Mouse (Mus musculus) heart, adult 8-10 months (tissue): ENCODE measurements around the gene Fer1l5. TPM values are rescaled to one million over a fixed set of nuclear protein-coding genes. Genes with fewer than 3 reads are reported as not detected.

Source experiments
- DNase-seq: peaks from one replicate; pipeline ENCODE4 v3.0.0; 2022; ENCODE audit warnings: low spot score
- total RNA-seq, 4 experiments: library from RNA; stranded (reverse); gene quantifications; 2 replicates each; pipeline ENCODE4 v1.2.4; 2022

Gene Fer1l5
- not detected for total RNA-seq

DNA sequence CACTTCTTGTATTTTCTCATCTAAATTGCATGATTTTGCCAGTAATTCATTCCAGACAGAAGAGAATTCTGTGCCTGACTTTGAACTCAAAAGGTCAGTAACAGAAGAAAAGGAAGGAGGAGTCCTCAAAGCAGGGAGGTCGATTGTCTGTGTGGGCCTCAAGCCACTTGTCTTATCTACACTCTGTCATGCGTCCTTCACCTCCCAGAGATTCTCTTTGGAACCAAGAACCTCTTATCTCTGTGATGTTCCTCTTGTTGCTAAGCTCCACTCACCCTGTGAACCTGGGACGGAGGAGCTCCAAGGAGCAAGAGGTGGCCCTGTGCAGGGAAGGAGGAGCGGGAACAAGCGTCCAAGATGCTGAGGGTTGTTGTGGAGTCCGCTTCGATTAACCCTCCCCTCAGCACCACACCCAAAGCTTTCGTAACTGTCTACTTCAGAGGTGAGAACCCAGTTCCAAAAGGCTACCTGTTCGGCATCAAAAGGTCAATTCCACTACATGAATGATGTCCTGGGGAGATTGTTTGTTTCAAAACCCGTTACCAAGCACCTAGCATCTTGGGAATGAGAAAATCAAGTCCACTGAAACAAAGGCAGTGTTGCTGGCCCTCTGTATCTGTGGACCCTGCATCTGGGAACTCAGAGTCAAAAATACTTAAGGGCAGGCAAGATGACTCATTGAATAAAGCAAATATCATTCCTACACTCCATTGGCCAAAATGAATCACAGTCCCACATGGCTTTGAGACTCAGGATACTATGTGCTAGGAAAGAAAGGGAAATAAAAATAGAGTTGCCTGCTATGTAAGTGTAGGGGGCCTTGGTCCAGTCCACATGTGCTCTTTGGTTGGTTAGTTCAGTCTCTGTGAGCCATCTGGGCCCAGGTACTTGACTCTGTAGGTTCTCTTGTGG is at the start of gene Fer1l5:
Fer1l5 (plus strand) TSS at position 358 of the 912 bp plus-strand sequence.
- no peak for DNase-seq

DNA sequence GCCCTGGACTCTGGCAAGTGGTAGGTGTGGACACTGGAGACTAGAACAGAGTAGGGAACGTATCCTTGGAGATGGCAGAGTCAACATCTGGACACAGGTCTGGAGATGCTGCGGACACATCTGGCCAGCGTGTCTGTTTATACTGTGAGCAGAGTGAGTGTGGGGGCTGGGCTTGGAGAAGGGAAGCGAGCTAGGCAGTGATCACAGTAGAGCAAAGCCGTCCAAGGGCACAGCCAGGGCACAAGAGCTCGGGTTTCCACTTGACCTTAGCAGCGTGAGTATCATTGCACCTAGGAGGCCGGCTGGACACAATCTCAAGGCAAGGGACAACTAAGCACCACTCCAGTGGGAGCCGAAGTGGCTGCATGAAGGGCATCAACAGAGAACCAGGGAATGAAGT is 49.0 kb upstream of the Fer1l5 start:
- DNase-seq: no peak

DNA sequence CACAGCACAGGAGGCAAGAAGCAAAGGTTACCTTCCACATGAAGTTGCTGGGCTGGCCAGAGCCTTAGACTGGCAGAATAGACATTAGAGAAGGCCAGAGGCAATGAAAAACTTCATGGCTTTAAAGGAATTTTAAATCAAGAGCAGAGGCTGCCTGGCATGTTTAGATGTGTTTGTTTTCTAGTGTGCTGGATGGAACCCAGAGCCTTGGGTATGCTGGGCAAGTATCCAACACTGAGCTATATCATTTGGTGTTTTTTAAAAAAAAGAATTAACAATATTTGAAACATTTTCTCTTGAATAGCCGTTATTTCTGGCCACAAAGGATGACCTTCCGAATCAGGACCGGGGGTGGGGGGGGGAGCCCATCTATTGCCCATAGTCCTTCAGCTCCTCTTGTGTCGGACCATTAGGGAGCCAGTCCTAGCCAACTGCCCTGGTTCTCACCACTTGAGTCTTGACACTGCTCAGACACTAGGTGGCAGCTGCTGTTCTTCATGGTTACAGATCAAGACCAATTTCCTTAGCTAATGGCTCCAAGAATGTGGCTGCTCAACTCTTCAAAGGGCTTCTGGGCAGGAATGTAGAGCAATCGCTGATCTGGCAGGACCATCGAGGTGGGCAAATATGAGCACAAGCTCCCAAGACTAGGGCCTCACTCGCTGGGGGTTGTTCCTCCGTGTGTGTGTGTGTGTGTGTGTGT is 48.2 kb upstream of the Fer1l5 start:
- DNase-seq: peak; percentile 57

DNA sequence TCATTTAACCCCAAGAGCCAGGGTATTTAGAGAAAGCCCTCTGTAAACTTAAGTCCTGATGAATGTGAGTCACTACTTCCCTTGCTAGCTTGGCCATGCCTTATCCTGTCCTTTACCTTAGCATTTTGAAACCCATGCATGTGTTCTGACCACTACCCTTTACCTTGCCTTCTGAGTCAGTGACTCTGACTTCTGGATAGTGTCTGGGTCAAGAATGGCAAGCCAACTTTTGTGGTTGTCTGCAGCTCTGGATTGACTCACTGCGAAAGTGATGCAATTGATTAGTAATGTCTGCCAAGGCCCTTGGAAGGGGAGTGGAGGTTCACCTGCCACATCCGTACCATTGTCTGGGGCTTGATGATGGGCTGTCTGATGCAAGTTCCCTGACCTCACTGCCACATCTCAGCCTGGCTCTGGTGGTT is 46.2 kb upstream of the Fer1l5 start:
- DNase-seq: no peak

DNA sequence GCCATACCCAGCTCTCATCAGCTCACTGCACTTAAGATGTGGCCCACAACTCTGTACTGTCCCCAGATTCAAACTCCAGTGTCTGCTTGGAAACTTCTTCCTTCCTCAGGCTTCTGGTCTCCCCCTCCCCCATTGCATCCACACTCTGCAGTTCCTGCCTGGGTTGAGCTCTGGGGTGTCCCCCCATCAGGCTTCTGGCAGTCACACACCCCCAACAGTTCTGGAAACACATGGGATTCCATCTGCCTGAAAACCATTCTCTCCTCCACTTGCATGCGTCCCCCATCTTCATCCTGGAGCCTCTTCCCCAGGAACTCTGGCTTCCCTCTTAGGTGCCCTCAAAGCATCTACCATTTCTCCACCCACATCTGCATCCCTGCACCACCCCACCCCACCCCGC is 45.3 kb upstream of the Fer1l5 start:
- DNase-seq: no peak

DNA sequence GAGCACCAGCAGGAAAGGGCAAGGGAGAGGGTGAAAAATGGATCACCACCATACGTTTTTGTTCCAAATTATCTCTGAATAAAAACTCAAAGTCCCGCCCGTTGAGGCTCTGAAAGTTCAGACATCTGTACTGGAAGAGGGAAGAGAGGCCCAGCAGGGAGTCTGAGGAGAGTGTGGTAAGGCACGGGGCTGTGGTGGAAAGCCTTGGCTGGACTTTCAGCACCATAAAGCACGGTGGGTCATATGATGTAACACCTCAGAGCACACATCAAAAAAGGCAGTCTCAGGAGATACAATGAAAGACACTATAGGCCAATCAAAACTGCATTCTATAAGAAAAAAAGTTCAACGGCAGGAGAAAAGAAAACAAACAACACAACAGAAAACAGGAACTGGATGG is 40.3 kb upstream of the Fer1l5 start:
- no peak for DNase-seq

DNA sequence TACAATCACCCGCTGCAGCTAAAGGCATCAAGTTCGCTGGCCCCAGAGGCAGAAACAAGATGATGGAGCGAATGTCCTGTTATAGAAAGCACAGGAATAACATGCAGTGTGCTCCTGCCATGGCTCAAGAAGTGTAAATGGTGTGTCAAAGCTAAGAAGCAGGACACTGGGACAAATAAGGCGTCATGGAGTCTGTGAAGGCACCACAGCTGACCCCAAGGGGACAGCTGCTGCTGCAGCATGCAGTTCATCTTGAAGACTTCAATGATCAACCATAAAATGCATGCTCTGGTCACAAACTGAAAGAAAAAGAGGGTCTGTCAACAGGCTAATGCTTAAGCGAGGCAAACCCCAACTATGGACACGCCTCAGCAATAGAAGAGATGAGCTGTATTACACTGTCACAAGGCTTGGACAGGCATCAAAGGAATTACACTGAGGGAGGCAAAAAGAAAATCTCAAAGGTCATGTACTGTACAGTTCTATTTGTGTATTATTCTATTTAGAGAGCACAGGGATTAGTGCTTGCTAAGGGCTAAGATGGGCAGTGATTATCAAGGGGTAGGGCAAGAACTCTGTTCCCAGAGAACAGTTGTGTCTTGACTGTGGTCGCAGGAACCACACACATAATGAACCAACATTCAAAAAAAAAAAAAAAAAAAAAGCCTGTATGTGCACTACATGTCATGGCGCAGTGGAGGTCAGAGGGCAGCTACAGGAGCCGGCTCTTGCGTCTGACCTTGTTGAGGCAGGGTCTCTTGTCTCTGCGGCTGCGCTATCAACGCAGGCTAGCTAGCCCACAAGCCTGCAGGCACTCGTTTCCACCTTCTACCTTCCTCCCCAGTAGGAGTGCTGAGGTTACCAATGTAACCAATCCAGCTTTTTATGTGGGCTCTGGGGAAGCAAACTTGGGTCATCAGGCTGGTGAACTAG is 38.9 kb upstream of the Fer1l5 start:
- no peak for DNase-seq

DNA sequence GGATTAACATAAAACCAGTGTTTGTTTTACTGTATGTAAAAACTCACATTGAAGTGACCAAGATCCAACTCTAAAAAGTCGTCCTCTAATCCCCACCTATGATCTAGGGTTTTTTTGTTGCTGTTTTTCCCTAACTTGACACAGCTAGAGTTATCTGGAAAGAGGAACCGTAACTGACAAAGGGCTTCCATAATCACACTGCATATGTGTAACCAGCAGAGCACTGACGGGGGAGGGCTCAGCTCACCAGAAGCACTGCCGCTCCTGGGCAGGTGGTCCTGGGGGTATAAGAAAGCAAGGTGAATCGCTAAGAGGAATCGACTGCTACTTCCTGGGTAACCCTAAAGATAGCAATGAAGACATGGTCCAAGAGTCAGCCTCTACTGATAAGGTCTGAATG is 29.5 kb upstream of the Fer1l5 start:
- DNase-seq: no peak

DNA sequence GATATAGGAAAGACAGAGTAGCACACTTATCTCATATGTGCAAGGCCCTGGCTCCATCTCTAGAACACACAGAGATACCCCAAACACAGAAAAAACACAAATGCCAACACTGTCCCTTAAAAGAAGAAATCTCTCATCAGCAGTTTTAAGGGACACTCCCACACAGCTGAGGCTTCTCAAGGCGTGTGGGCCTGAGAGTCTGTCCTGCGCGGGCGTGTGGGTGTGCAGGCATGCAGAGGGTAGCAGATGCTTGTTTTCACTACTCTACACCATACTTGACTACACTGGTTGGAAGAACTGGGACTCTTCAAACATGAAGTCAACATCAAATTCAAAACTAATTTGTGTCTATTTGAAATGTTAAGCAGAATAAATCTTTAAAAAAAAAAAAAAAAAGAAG is 19.7 kb upstream of the Fer1l5 start:
- DNase-seq: no peak

DNA sequence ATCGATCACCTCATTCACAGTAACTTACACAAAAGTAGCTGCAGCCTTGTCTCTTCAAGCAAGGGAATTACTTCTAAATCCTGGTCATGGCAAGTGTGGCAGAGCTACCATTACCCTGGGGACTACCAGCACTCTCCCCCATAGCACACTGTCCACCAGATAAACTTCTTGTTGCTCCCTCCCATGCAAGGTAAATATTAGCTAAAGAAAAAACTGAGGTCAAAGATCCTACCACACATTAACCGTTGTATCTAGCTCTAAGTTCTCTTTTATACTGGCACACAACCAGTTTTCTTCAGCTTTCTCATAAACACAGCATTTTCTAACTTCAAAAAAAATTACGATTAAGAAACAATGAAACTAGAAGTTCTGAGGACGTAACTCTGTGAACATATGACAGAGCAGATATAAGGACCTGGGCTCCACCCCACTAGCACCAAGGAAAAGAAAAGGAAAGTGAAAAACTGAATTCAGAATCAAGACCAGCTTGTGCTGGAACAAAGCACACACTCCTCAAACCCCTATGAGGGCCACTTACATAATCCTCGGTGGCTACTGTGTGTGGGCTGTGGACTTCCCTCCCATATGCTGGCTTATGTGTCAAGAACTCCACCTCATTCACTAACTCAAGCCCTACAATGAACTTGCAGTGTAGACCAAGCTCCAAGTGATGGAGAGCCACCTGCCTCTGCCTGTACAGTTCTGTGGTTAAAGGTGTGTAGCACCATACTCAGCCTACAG is 15.0 kb upstream of the Fer1l5 start:
- DNase-seq: no peak

DNA sequence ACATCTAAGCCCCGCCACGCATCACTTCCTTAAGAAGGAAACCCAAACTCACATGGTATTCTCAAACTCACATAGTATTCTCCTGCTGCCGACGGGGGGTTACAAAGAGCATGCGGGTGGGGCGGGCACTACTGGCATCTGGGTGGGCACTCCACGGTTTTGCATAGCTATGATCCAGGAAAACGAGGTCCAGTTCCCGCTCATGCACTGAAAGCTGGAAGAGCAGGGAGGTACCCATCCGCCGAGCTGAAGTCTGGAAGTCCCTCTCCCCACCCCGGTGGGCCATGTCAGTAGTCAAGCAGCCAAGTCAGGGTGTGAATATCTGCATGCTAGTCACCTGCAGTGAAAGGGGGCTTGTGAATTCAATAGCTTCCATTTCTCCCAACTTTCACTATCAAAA is 4.4 kb upstream of the Fer1l5 start:
- no peak for DNase-seq

DNA sequence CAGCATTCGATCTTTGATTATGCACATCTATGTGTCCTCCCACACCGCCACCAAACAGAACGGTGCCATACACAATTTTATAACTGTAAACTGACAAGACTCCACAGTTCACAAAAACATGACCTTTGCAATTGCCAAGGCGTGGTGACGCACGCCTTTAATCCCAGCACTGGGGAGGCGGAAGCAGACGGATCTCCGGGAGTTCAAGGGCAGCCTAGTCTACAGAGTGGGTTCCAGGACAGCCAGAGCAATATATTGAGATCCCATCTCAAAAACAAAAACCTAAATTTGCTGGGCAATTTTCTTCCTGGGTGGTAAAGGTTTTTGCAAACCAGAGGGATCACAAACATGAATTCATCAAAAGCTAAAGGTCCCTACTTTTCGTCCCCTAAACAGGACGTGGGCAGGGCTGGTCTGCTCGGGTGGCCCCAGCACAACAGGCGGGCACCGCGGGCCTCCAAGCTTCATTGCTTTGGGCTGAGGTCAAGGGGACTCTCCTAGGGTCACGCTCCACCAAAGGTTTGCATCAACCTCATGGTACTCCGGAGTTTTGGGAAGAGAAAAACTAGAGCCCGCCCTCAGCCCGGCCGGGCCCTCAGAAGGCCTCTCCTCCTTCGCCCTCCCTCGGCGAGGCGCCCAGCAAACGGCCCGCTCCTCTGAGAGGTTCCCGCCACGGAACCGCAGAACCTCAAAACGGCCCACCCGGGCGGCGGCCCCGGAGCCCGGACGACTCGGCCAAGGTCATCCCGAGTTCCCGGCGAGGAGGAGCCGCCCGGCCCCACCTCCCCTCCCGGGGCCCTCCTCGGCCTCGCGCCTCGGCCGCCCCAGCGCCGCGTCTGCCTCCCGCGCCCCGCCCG is 3.8 kb upstream of the Fer1l5 start:
- DNase-seq: peak; percentile 12

DNA sequence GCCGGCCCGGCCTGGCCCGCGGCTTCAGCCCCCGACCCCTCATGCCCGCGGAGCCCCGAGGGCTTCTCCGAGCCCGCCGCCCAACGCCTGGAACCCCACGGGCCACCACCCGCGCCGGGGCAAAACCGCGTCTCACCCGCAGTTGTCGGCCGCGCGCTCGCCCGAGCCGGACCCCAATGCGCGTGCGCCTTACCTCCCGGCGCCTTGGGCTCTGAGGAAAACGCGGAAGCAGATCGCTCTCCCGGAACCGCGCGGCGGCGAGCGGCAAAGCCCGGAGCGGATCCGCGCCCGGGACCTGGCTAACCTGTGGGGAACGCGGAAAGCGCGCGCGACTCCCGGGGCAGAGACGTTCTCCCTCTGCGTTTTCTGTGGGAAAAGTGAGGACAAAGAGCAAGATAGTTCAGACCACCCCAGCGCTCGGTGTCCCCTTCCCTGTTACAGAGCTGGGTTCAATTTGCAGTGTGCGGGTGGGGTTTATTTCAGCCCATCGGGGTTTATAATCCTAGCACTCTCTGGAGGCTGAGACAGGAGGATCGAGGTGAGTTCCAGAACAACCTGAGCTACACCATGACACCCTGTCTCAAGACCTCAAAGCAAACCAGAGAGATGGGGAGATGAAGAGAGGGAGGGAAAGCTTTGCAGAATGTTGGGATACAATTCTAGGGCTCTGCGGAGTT is 3.0 kb upstream of the Fer1l5 start, which contains the start of gene Kansl3:
Kansl3 (minus strand) TSS at position 213 of the 677 bp plus-strand sequence.
- peak; percentile 90 for DNase-seq

DNA sequence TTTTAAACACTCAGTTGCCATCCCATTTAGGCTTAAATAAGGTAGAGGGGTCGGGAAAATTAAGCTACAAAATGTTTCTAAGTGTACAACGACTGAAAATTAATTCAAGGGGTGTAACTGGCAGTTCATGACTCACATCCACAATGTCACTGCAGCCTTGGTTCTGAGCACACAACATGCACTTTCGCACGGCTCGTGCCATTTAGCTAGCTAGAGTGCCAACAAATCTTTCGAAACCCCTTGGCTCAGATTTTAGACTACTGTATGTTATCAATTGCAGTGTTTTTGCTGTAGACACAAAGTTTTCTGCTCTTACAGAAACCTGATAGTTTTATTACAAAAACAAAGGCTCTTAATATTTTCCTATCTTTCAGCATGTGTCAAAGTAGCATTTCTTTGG is 1.2 kb upstream of the Fer1l5 start:
- no peak for DNase-seq

DNA sequence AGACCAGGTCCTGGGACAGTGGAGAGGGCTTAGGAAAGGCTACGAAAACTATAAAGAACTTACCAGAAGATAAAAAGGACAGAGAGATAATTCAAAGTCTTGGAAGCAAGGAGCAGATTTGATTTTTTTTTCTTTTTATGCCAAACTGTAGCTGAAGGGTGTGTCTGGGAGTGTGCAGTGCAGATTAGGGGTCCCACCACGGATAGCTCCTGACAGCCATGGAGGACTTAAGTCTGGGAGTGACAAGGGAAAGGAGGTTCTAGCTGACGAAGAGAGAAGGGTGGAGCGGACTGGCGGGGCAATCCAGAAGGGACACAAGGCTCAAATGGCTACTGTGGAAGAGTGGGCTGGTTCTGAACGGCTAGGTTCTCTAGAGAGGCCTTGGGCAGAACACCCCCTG is 6.8 kb downstream of the Fer1l5 start:
- DNase-seq: no peak

DNA sequence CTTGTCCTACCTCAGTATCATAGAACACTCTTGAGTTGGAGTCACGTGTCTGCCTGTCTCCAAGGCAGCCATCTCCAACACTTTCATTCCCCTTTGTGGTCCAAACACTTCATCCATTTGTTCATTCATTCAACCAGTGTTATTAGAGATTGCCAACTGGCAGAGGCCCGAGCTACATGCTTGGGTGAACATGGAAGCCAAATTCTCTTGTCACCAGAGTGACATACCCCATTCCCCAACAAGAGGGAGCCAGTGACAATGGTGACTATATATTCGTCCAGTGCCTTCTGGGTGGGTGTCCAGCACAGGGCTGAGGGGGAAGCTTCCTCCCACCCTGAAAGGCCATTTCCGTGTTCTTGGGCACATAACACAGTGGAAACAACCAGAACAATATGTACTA is 7.5 kb downstream of the Fer1l5 start:
- DNase-seq: no peak

DNA sequence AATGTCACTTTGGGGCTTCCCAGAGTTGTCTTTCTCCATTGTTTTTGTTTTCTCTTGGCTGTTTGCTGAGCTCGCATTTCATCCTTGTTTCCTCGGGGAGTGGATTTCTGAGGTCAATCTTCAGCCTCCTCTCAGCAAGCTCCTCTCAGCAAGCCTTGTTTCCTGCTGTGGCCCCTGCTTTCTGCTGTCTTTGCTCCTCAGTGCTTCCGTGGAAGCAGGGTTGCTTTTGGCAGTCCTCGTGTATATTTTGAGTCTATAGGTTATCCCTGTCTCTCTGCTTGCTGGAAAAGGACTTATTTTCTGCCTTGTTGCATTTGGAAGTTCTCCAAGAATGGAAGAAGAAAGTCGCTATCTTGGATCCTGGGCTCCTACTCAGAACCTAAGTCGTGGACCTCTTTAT is 24.9 kb downstream of the Fer1l5 start:
- no peak for DNase-seq

DNA sequence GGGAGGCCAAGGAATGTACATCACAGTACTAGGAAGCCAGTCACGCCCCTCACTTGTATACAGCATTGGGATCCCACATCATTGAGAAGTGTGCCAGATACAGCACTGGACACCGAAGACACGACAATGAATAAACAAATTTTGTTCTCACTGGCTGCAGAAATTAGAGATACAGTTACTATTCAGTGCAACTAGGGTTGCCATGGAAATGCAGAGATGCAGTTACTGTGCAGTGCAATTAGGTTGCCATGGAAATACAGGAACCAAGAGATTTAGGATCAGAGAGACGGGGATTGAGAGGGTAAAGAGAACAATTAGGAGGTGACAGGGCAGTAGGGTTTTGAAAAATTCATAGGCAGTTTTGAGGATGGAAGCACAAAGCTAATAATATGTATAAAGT is 29.4 kb downstream of the Fer1l5 start:
- DNase-seq: no peak

DNA sequence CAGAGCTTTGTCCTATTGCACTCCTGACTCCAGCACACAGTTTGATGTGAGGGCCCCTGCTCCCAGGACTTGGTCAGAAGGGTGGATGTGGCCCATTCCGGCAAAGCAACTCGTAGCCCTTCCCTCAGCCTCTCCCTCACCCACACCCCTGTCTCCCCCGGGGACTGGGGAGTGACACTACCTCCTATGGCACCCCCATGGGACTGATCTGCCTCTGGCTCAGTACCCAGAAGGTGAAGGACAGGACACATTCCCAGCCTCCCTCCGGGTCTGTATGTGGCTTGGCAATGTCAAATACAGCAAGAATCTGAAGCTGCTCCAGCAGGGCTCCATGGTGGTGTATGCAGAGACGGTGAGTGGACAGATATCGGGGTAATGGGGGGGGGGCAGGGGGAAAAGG is 32.4 kb downstream of the Fer1l5 start:
- no peak for DNase-seq

DNA sequence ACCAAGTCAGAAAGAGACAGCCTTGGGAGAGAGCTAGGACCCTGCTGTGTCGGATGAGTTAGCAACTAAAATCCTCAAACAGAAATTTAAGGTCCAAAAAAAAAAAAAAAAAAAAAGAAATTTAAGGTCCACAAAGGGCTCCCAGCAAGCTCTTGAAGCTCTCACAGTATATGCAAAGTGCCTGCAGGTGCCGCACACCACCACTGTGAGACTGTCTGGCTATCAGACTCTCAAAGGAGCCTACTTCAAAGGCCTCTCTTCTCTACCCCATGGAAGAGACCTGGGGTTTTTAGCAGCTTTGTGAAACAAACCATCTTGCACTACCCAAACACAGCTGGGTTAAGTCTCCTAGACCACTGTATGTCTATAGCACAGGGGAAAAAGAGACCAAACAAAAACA is 57.4 kb downstream of the Fer1l5 start:
- no peak for DNase-seq
